Mouse (Mus musculus) gastrocnemius, postnatal 25 days (tissue): ENCODE measurements at regions not wholly inside any gene's neighbourhood (a gene's known extent, or its start where the extent isn't known, plus 50 kb on each side); places are given as distances from the start of the nearest gene placed in this dataset.
A peak's percentile ranks its signal among the peaks of the same experiment; 100 is the strongest.

ENCODE experiments used
- DNase-seq: peaks from one replicate; pipeline ENCODE4 v3.0.0; 2022

DNA sequence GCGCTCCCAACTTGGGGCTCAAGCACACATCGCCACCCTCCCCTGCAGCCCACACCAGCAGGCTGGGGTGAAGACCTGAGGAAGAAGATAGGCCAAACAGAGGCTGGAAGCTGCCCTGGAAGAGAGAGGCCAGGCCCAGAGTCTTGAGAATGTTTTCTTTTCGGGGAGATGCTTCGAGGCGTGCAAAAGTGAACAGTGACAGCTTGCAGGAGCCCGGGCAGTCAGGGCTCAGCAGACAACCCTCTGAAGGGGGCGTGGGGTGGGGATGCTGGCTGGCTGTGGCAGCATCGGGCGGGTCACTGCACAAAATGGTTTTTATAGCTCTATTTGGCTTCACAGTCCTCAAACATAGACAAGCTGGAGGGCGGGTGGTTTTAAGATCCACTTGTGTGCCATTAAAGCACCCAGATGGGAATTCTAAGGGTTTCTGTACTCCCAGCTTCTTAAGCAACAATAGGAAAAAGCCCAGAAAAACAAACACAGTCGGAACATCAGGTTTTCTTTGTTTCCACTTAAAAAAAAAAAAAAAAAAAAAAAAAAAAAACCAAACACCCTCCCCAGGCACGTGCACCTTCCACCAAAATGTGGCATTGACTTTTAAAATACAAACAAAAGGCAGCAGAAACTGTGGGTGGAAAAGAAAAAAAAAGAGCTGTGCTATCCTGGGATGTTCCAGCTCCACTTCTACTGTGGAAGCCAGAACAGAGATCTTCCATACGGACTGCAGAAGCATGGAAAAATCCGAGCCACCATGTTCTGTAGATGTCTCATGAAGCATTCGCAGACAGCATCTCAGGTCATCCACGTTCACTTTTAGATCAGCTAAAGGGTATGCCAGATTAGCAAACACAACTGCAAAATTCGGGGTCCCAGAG lies 123.5 kb downstream of the Ly86 start:
- DNase-seq: no peak

GRCm38 (mm10) chr13:37470230-37470907 lies 125.4 kb downstream of the Ly86 start:
- no peak for DNase-seq

DNA sequence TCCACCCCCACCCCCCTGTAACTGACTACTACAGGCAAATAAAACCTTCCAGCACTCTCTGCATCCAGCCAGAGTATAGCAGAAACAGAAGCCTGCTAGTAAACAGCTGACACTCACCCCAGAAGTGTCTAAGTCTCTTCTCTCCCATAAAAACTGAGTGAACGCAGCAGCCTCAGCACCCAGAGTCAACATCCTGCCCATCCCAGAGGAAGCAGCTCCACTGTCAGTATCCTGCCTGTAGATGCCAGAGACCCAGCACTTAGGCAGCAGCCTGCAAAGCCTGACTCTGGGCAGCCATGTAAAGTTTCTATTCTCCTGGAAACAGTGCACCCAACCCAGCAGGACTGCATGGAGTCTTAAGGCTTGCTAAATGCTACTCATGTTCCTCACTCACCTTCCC lies 128.4 kb downstream of the Ly86 start:
- no peak for DNase-seq

- no peak for DNase-seq
Measured at GRCm38 (mm10) chr13:37475804-37476203, 130.8 kb downstream of the Ly86 start.

GRCm38 (mm10) chr13:37476256-37477053 lies 131.4 kb downstream of the Ly86 start:
- peak; percentile 43 for DNase-seq

- DNase-seq: no peak
Measured at GRCm38 (mm10) chr13:37477342-37477741, 132.3 kb downstream of the Ly86 start.

DNA sequence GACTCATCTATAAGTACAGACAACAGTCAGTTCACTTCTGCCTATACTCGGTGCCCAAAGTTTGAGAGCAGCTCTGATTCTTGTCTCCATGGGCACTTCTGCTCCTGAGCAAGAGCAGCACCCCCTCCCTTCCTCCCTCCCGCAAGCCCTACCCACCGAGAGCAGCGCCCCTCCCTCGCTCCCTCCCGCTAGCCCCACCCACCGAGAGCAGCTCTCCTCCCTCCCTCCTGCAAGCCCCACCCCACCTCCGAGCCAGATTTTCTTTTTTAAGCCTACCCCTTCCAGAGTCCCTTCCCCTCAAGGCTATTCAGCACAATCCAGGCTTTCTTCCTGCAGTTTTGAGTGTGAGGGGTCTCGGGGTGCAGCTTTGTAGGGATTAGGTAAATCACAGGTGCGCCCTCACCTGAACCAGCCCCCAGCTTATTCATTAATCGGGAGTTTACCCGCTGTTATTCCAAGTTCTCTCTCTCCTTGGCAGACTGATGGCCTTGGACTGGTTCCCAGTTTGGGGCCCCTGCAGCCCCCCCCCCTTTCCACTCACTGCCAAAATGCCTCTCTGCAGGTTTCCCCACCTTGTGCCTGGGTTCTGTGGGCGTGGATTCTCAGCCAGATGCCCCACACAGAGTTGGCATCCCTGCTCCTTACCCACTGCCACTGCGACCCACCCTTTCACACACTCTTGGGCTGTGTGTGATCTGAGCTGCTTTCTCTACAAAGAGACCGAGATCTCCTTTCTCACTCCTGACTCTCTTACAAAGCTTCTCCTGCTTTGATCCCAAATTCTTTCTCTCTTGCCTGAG lies 132.9 kb downstream of the Ly86 start:
- DNase-seq: peak; percentile 52

DNA sequence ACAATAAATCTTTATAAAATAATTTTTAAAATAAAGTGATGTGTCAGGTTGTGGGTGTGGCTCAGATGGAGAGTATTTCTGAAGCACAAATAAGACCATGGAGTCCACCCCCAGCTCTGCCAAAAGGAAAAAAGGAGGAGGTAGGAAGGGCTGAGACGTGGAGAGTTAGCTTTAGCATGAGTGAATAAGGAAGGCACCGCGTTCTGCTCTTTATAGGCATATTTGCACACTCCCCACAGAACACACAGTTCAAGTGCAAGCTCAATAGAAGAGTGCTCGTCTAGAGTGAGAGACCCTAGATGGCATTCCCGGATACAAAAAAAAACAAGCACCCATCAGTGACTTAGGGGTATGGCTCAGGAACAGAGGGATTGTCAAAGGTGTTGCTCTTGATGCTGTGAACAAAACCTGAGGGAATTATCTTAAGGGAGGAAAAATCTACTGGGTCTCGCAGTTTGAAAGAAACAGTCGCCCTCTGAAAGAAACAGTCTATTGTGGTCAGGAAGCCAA lies 134.2 kb downstream of the Ly86 start:
- DNase-seq: no peak

DNA sequence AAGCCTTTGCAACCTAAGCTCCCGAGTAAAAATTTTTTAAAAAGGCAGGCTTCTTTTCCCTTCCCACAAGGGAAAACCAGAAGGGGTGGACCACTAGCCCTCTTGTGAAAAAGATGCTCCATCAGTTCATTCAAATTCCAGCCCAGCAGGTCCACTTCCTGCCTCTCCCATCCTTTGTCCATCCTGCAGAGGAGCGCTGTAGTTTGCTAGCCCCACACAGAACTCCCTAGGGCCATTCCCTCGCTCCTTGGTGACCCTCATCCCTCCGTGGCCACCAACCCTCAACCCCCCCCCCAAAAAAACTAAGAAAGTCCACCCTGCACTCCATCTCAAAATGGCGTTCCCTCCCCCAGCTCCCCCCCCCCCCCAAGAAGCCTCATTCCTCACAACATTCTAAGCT lies 136.5 kb downstream of the Ly86 start:
- no peak for DNase-seq

DNA sequence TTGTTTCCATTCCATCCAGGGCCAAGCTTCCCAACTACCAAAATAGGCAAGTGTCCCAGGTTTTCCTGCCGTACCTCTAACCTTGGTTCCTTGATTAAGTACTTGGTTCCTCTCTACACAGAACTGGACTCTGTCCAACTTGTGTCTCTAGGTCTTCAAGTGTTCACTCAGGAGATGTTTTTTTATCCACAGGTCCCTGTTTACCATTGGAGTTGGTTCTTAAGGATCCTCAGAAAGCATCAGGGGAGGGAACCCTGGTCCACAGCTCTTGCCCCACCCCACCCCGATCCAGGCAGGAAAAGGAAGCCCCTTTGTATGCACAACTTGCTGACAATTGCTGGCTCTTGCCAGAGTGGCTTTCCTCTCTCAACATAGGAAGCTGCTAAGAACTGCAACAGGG lies 137.0 kb downstream of the Ly86 start:
- peak; percentile 63 for DNase-seq

DNA sequence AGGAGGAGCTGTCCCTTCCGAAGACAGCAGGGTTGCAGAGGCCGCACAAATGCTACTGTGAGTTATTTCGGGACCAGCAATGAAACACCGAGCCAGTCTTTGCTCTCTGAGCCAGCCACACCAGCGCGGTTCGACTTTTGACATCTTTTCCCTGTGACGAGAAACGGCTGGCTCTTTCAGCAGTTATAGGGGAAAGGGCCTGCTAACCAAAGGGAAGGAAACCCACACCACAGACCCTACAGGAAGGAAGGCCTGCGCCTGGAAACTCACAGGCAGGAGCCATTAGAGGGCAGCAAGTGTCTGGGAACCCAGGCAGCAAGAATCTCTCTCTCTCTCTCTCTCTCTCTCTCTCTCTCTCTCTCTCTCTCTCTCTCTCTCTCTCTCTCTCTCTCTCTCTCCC lies 137.6 kb downstream of the Ly86 start:
- DNase-seq: peak; percentile 71

DNA sequence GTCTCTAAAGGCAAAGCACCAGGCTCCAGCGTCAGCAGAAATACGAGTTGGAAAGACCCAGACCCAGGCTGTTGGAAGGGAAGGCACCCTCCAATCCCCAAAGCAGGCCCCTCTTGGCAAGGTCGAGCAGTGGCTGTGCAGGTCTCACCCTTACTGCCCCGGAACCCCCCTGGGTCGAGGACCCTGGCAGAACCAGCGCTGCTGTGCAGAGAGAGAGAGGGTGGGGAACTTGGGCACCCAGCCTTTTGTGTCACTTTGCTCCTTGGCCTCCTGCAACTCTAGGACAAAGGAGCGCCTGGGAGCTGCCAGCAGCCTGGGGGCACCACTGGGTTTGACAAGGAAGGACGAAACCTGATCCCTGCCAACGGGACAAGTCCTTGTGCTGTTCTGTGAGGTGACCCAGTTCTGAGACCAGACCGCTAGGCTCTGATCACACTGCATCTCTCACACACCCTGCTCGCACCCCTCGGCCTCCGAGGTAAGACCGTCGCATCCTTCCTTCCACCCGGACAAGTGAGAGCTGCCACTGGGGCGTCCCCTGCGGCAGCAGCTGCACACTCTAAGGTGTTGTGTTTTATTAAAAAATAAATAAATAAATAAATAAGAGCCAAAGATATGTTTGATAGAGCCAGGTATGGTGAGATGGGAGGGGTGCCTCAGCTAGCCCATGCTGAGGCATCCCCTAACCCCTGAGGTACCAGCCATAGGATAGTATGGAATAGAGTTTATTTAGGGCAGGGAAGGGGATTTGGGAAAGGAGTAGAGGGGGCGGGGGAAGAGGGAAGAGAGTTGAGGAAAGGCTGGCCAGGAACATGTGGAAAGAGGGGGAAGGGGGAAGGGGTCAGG lies 138.2 kb downstream of the Ly86 start:
- peak; percentile 59 for DNase-seq

- DNase-seq: no peak
Measured at GRCm38 (mm10) chr13:37484631-37485030, 139.6 kb downstream of the Ly86 start.

DNA sequence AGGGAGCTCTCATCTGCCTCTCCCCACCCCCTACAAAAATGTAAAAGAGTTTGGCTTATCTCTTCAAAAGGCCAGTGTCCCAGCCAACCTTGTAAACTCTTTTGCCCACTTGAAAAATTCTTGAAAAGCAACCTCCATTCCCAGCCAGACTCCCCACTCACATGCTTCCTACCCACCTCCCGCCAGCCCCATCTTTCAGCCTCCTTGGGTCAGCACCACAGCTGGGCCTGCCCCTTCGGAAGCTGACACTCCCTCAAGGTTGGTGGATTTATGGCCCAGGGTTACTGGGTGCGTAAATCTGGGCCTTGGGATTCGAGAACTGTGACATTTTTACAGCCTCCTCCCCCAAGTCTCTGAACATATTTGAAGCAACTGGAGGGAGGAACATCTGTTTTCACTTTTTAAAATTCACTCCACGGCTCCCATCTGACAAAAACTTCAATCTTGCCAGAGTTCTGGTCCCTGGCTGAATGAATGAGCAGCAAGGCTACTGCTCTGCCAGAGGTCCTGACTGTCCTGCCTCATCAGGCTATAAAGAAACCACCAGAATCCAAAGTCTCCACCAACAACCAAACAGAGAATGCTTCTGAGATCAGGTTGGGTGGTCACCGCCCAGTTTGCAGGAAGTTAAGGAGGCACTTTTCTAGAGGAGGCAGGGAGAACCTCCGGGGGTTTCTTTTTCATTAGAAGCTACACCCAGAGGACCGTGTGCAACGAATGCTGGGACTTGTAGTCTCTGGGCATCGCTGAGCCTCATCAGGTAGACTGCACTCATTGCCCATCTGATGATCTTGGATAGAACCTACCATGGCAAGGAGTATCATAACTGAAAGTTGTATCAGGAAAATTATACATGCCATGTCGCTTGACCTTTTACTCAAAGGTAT lies 147.3 kb downstream of the Ly86 start:
- DNase-seq: no peak

DNA sequence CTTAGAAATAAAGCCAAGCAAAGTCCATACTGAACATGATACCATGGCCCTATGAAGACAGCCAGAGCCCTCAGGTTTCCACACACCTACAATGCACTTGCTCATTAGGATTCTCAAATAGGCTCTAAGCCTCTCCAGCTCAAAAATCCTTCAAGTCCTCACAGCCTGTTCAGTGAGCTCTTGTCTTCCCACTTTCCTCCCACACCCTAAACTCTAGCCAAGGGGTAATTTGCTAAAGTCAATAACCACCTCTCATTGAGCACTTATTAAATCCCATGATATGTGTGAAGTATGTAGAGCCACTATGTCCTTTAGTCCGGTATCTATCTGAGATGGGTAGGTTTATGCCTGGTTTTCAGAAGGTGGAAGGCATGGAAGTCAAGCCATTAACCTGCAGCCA lies 148.3 kb downstream of the Ly86 start:
- no peak for DNase-seq

- DNase-seq: no peak
Measured at GRCm38 (mm10) chr13:37495272-37495932, 150.4 kb downstream of the Ly86 start.

- no peak for DNase-seq
Measured at GRCm38 (mm10) chr13:37497986-37498385, 153.0 kb downstream of the Ly86 start.

DNA sequence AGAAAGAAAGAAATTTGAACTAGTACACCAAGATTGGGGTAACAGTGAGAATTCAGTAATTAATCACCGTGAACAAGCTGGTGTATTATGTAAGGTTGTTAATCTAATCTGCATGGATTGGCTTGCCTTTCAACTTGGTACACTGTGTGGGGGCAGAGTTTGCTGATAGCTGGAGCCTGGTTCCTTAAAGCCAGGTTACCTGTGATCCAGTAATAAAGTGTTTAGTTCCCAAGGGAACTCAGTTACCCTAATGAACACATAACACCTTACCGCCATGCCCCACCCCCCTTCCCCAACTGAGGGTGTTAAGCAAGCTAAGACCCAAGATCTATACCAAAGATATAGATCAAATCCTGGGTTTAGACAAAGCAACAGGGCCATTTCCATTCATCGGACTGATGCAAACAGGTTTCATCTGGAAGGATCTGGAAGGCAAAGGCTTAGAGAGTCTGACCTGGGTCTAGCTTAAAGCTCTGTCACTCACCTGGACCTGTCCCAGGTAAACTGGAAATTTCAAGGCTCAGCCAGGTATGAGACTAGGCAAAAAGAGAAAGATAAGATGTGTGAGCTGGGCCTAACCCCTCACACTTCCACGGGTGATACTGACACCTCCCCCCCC lies 155.8 kb downstream of the Ly86 start:
- no peak for DNase-seq

DNA sequence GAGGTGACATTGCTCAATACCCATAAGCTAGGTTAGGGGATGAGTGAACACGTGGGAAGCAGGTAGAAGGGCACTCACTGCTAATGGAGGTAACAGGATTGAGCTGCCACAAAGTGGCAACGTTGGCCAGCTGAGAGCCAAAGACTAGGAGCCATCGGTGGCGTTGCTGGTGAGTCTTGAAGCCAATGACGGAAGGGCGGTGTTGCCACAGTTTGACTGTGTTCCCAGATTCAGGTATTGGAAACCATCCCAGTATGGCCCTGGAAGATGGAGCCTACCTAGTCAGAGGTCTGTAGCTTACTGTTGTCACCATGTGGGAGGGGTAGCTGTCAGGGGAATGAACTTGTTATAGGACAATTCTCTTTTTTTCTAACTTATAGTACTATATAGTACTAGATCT lies 158.4 kb downstream of the Ly86 start:
- no peak for DNase-seq
